Mouse (Mus musculus): ENCODE results near the gene Exoc5. TPM values are rescaled to one million over a fixed set of nuclear protein-coding genes. Genes with fewer than 3 reads are reported as not detected.
"Not testable (repeated sequence)": the region's sequence is repeated elsewhere in the genome, so short reads cannot be mapped to it uniquely, and the experiment has no call there.

Gene Exoc5
- 31.6 and 33.2 TPM in 2 replicates for polyA plus RNA-seq (2015; fragmentation: Nextera tagmentation; extraction: Ambion mirVana)

DNA sequence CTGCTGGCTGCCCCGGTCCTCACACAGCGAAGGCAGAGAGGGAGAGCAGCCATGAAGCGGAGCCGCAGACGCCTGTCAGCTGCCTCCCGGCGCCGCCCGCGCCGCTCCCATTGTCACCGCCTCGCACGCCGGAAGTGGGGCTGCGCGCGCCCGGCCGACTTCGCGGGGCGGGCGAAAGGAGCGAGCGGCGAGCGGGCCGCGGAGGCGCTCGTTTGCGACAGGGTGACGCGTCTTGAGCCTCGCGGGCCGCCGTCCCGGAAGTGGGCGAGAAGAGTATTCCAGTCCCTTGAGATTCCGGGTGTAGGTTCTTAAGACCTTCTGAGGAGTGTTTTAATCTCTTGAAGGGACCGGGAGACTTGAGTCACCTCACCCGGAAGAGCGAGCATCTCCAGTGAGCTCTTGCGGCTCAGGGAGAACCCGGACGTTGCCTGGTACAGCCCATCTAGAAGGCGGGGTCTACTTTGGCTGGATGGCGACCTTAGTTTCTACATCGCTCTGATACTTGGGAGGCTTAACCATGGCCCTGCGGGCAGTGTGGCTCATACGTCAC is at the start of gene Exoc5:
TSS of gene Exoc5 (minus strand) at position 380 of the 550 bp plus-strand sequence.
- WGBS, result 0% methylated on average over 52 of the region's 53 CpGs

DNA sequence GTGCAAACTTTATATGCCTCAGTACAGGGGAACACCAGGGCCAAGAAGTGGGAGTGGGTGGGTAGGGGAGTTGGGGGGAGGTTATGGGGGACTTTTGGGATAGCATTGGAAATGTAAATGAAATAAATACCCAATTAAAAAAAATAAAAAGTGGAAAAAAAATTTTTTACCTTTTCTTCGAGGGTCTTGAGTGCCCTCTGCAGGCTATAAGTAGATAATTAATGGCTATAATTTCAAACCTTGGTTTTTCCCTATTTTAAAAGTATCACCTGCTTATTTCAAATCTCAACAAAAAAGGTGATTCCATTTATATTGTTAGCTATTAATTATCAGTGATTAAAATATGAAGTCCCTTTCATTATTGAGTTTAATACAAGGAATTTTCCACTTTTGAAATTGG is 25.3 kb upstream of the Exoc5 start:
- H3K27me3 ChIP-seq (replicated peaks; ENCODE audit: control insufficient read depth, insufficient read depth, low read length); H3K4me3 ChIP-seq (ENCODE audit: low read length); H3K4me1 ChIP-seq (ENCODE audit: control insufficient read depth, insufficient read depth, low read length); H3K27ac ChIP-seq (ENCODE audit: low read length); H3K9ac ChIP-seq (ENCODE audit: low read depth, low read length); ATAC-seq; H3K9me3 ChIP-seq (ENCODE audit: control insufficient read depth, low read length); H3K4me2 ChIP-seq (ENCODE audit: low read depth, low read length); H3K36me3 ChIP-seq (ENCODE audit: control insufficient read depth, insufficient read depth, low read length): not testable (repeated sequence)
- 48% methylated on average over 1 of the region's 1 CpGs for WGBS

More for the DNA sequence above, at the start of gene Exoc5:
- Histone ChIP-seq H3K4me3 (ENCODE audit: low read length) (peak within 1 kb of the TSS; percentile 71), H3K27ac (ENCODE audit: low read length) (peak within 1 kb of the TSS; percentile 95), H3K27me3 (replicated peaks; ENCODE audit: control insufficient read depth, insufficient read depth, low read length) (no peaks in the 10 kb centered on the region), H3K9ac (ENCODE audit: low read depth, low read length) (peak within 1 kb of the TSS; percentile 81), H3K4me2 (ENCODE audit: low read depth, low read length) (peak within 1 kb of the TSS; percentile 66), H3K9me3 (ENCODE audit: control insufficient read depth, low read length) (no peaks in the 10 kb centered on the region), H3K4me1 (ENCODE audit: control insufficient read depth, insufficient read depth, low read length) (peaks cover 12% of the 10 kb centered on the region; the same call in 1 of the 2 replicates), H3K36me3 (ENCODE audit: control insufficient read depth, insufficient read depth, low read length) (no peaks in the 10 kb centered on the region)
- ATAC-seq, result peak; percentile 97

DNA sequence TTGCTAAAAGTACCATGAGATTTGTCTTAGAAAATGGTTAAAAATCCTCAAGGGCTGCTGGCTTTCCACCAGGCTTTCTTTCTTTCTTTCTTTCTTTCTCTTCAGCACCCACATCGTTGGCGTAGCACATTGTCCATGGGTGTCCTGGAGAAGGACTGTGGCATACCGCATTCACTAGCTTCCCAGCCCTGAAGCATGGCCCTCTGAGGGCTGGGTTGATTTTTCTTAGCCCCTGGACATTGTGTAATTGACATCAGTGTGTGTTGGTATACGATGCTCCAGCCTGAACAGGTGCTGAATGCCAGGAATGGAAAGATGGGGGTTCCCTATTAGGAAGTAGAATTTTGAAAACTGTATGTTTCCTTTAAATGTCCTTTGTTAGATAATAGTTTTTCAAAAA is 24.8 kb upstream of the Exoc5 start:
- no peaks in the 10 kb centered on the region for H3K27me3 ChIP-seq (replicated peaks; ENCODE audit: control insufficient read depth, insufficient read depth, low read length)
- WGBS, result 94% methylated on average over 4 of the region's 4 CpGs
- ATAC-seq, result no peak

DNA sequence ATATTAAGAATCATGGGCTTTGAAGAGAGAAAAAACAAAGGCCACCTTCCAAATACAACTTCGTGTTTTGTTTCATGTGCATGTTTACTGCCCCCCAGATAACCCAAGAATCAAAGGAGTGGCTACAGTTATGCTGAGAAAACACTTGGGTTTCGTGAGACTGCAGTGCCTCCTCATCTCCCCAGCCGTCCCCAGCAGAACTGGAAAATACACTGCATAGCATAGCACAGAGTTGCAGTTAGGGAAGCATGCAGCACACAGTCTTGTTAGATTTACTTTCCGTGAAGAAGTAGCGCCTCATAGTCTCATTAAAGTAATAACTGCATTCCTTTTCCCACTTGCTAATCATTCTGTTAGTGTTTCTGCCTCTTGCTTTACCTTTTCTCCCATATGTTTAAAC is 23.6 kb upstream of the Exoc5 start:
- Histone ChIP-seq H3K36me3 (ENCODE audit: control insufficient read depth, insufficient read depth, low read length) (0 out of 2 replicates have a peak, but pooled peaks cover 2% of the 10 kb centered on the region), H3K27ac (ENCODE audit: low read length) (no peak overlapping the region), H3K9ac (ENCODE audit: low read depth, low read length) (no peak overlapping the region), H3K4me3 (ENCODE audit: low read length) (no peak overlapping the region), H3K4me2 (ENCODE audit: low read depth, low read length) (no peak overlapping the region), H3K4me1 (ENCODE audit: control insufficient read depth, insufficient read depth, low read length) (no peaks in the 10 kb centered on the region), H3K9me3 (ENCODE audit: control insufficient read depth, low read length) (no peaks in the 10 kb centered on the region), H3K27me3 (replicated peaks; ENCODE audit: control insufficient read depth, insufficient read depth, low read length) (no peaks in the 10 kb centered on the region)
- WGBS, result 52% methylated on average over 5 of the region's 5 CpGs
- ATAC-seq, result no peak

More for the DNA sequence above, 24.8 kb upstream of the Exoc5 start:
- Histone ChIP-seq H3K4me3 (ENCODE audit: low read length) (no peak overlapping the region), H3K4me1 (ENCODE audit: control insufficient read depth, insufficient read depth, low read length) (no peaks in the 10 kb centered on the region), H3K9ac (ENCODE audit: low read depth, low read length) (no peak overlapping the region), H3K4me2 (ENCODE audit: low read depth, low read length) (no peak overlapping the region), H3K36me3 (ENCODE audit: control insufficient read depth, insufficient read depth, low read length) (0 out of 2 replicates have a peak, but pooled peaks cover 2% of the 10 kb centered on the region), H3K9me3 (ENCODE audit: control insufficient read depth, low read length) (no peaks in the 10 kb centered on the region), H3K27ac (ENCODE audit: low read length) (no peak overlapping the region)

DNA sequence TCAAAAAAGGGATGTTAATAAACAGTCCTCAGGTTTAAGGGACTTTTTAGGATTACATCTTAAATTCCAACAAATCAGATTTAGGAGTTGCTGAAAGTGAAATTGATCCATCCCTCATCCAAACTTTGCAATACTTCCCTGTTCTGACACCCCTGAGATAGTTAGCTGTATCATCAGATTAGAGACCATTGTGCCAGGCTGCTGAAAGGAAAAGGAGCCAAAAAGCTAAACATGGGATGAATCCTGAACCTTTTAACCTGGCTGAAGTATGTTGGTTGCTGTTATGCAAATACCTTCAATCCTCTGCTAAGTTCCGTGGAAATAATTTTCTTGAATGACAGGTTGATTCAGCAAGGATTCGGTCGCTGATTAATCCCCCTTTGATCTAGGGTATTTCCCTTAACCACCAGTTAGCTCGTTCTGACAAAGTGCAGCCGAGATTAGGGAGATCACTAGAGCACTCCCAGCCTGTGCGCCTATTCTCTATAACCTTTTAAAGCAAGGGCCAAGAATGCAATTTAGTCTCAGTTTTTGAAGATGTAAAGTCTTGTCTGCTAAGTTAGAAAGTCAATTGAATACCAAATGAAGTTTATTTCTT is 23.1 kb upstream of the Exoc5 start:
- no peak for ATAC-seq
- Histone ChIP-seq H3K27ac (ENCODE audit: low read length) (no peak overlapping the region), H3K4me1 (ENCODE audit: control insufficient read depth, insufficient read depth, low read length) (no peaks in the 10 kb centered on the region), H3K36me3 (ENCODE audit: control insufficient read depth, insufficient read depth, low read length) (0 out of 2 replicates have a peak, but pooled peaks cover 2% of the 10 kb centered on the region), H3K9ac (ENCODE audit: low read depth, low read length) (no peak overlapping the region), H3K4me2 (ENCODE audit: low read depth, low read length) (no peak overlapping the region), H3K27me3 (replicated peaks; ENCODE audit: control insufficient read depth, insufficient read depth, low read length) (no peaks in the 10 kb centered on the region), H3K9me3 (ENCODE audit: control insufficient read depth, low read length) (no peaks in the 10 kb centered on the region), H3K4me3 (ENCODE audit: low read length) (no peak overlapping the region)
- 33% methylated on average over 6 of the region's 6 CpGs for WGBS

GRCm38 (mm10) chr14:49088155-49089048 is 21.9 kb upstream of the Exoc5 start:
- WGBS, result 53% methylated on average over 14 of the region's 14 CpGs
- no peak overlapping the region for H3K4me2 ChIP-seq (ENCODE audit: low read depth, low read length)
- H3K9ac ChIP-seq (ENCODE audit: low read depth, low read length), result no peak overlapping the region
- H3K36me3 ChIP-seq (ENCODE audit: control insufficient read depth, insufficient read depth, low read length), result 0 out of 2 replicates have a peak, but pooled peaks cover 2% of the 10 kb centered on the region
- peak; percentile 70 for ATAC-seq
- H3K27me3 ChIP-seq (replicated peaks; ENCODE audit: control insufficient read depth, insufficient read depth, low read length), result no peaks in the 10 kb centered on the region
- no peaks in the 10 kb centered on the region for H3K9me3 ChIP-seq (ENCODE audit: control insufficient read depth, low read length)
- H3K4me3 ChIP-seq (ENCODE audit: low read length), result no peak overlapping the region
- H3K27ac ChIP-seq (ENCODE audit: low read length), result peak overlapping the region; percentile 55; the same call in 1 of the 2 replicates
- H3K4me1 ChIP-seq (ENCODE audit: control insufficient read depth, insufficient read depth, low read length), result no peaks in the 10 kb centered on the region

DNA sequence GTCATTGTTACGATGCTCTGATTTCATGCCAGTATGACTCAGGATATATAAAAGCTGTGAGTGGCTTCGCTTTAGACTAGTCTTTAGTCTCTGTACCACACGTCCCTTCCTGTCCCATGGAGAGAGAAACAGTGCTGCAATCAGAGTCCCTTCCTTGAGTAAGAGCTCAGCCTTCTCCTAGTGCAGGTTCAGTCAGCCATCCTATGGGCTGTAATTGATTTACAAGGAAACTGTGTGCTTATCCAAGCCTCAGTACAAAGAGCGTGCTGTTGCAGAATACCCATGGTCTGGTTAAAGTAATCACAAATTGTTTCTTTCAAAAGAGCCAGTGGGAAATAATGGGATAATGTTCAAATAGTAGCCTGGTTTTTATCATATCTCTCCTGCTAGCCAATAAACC is 20.1 kb upstream of the Exoc5 start:
- H3K36me3 ChIP-seq (ENCODE audit: control insufficient read depth, insufficient read depth, low read length), result 0 out of 2 replicates have a peak, but pooled peaks cover 2% of the 10 kb centered on the region
- H3K27me3 ChIP-seq (replicated peaks; ENCODE audit: control insufficient read depth, insufficient read depth, low read length), result no peaks in the 10 kb centered on the region
- 76% methylated on average over 4 of the region's 4 CpGs for WGBS
- no peak overlapping the region; the same call in 1 of the 2 replicates for H3K27ac ChIP-seq (ENCODE audit: low read length)
- H3K9me3 ChIP-seq (ENCODE audit: control insufficient read depth, low read length), result no peaks in the 10 kb centered on the region
- peak; percentile 85 for ATAC-seq
- H3K4me1 ChIP-seq (ENCODE audit: control insufficient read depth, insufficient read depth, low read length), result no peaks in the 10 kb centered on the region
- H3K4me2 ChIP-seq (ENCODE audit: low read depth, low read length), result no peak overlapping the region
- no peak overlapping the region for H3K4me3 ChIP-seq (ENCODE audit: low read length)
- H3K9ac ChIP-seq (ENCODE audit: low read depth, low read length), result no peak overlapping the region

DNA sequence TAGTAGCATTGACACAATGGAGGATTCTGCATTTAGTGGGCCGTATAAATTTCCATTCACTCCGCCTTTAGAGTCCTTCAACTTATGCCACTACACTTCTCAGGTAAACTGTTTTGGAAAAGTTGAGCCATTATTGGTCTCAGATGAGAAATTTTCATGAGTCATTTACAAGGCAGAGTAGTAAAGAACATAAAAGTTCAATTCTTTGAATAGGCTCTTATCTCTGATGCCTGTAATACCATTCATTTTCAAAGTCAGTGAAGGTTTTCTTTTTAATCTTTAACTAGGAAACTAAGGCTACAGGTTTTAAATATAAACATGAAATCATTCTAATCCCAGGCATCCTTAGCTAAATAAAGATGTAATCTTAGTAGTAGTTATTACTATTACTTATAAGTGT is 12.4 kb upstream of the Exoc5 start:
- no peaks in the 10 kb centered on the region for H3K9me3 ChIP-seq (ENCODE audit: control insufficient read depth, low read length)
- no peaks in the 10 kb centered on the region for H3K27me3 ChIP-seq (replicated peaks; ENCODE audit: control insufficient read depth, insufficient read depth, low read length)
- no peaks in the 10 kb centered on the region for H3K36me3 ChIP-seq (ENCODE audit: control insufficient read depth, insufficient read depth, low read length)
- no peak overlapping the region for H3K27ac ChIP-seq (ENCODE audit: low read length)
- no peak overlapping the region for H3K4me2 ChIP-seq (ENCODE audit: low read depth, low read length)
- ATAC-seq, result peak; percentile 75
- no peak overlapping the region for H3K9ac ChIP-seq (ENCODE audit: low read depth, low read length)
- no peak overlapping the region for H3K4me3 ChIP-seq (ENCODE audit: low read length)
- H3K4me1 ChIP-seq (ENCODE audit: control insufficient read depth, insufficient read depth, low read length), result 0 out of 2 replicates have a peak, but pooled peaks cover 2% of the 10 kb centered on the region
- 67% methylated on average over 2 of the region's 2 CpGs for WGBS

- WGBS, result 69% methylated on average over 2 of the region's 2 CpGs
- ATAC-seq, result no peak
These were observed 7.9 kb upstream of the Exoc5 start for GRCm38 (mm10) chr14:49074361-49074760.

More at GRCm38 (mm10) chr14:49074361-49074760, 7.9 kb upstream of the Exoc5 start:
- Histone ChIP-seq H3K4me3 (ENCODE audit: low read length) (no peak overlapping the region), H3K27ac (ENCODE audit: low read length) (no peak overlapping the region), H3K36me3 (ENCODE audit: control insufficient read depth, insufficient read depth, low read length) (0 out of 2 replicates have a peak, but pooled peaks cover 3% of the 10 kb centered on the region), H3K27me3 (replicated peaks; ENCODE audit: control insufficient read depth, insufficient read depth, low read length) (no peaks in the 10 kb centered on the region), H3K4me2 (ENCODE audit: low read depth, low read length) (no peak overlapping the region), H3K4me1 (ENCODE audit: control insufficient read depth, insufficient read depth, low read length) (0 out of 2 replicates have a peak, but pooled peaks cover 2% of the 10 kb centered on the region), H3K9ac (ENCODE audit: low read depth, low read length) (no peak overlapping the region), H3K9me3 (ENCODE audit: control insufficient read depth, low read length) (no peaks in the 10 kb centered on the region)

All from intestine, embryonic 16.5 days (tissue).